Mouse (Mus musculus) liver, embryonic 13.5 days (tissue): ENCODE results near the gene Tcf15. TPM values are rescaled to one million over a fixed set of nuclear protein-coding genes. Genes with fewer than 3 reads are reported as not detected.

Experiments used
- ATAC-seq: fragments of 200-750 bp; cut with Nextera tagmentation; 2 replicates; pipeline ENCODE4 v1.8.0; 2017; ENCODE audit warnings: low read depth, mild to moderate bottlenecking, moderate number of reproducible peaks, moderate library complexity
- DNase-seq: peaks from one replicate; pipeline ENCODE4 v3.0.0; 2022
- H3K27ac ChIP-seq: fragments of 300-500 bp; sonication (generic); 2 replicates; pipeline ENCODE4 v1.5.1; 2015; ENCODE audit warnings: moderate library complexity, mild to moderate bottlenecking, inconsistent platforms
- H3K27me3 ChIP-seq: fragments of 300-500 bp; sonication (generic); 2 replicates; pipeline ENCODE4 v1.6.1; 2015; ENCODE audit warnings: mild to moderate bottlenecking, inconsistent platforms
- H3K36me3 ChIP-seq: fragments of 300-500 bp; sonication (generic); 2 replicates; pipeline ENCODE4 v1.6.1; 2015; ENCODE audit warnings: mild to moderate bottlenecking, inconsistent platforms
- H3K4me1 ChIP-seq: fragments of 300-500 bp; sonication (generic); replicated peaks from 2 replicates; pipeline ENCODE4 v1.6.1; 2015; ENCODE audit warnings: inconsistent platforms
- H3K4me2 ChIP-seq: fragments of 300-500 bp; sonication (generic); 2 replicates; pipeline ENCODE4 v1.6.1; 2015; ENCODE audit warnings: inconsistent platforms, mild to moderate bottlenecking, moderate library complexity
- H3K4me3 ChIP-seq: fragments of 300-500 bp; sonication (generic); replicated peaks from 2 replicates; pipeline ENCODE4 v1.5.1; 2015; ENCODE audit warnings: mild to moderate bottlenecking, inconsistent platforms
- H3K9ac ChIP-seq: fragments of 300-500 bp; sonication (generic); 2 replicates; pipeline ENCODE4 v1.6.1; 2015; ENCODE audit warnings: mild to moderate bottlenecking, inconsistent platforms
- H3K9me3 ChIP-seq: fragments of 300-500 bp; sonication (generic); replicated peaks from 2 replicates; pipeline ENCODE4 v1.6.1; 2016; ENCODE audit warnings: inconsistent platforms
- WGBS: fragments of 180-500 bp; shearing (Covaris S2); methylation state at CpG from one replicate; pipeline ENCODE4 v1.1.7; 2015; ENCODE audit not compliant: insufficient replicate concordance; 5-methylcytosine and 5-hydroxymethylcytosine counted together
- polyA plus RNA-seq: library from polyadenylated mRNA; unstranded; fragments of >200 nt; fragmentation: Nextera tagmentation; extraction: Ambion mirVana; gene quantifications from 2 replicates; pipeline ENCODE4 v1.2.1, GENCODE M21; 2015

Tcf15 gene
- polyA plus RNA-seq, 1 experiment from 2014 or later = 0.33 TPM

DNA sequence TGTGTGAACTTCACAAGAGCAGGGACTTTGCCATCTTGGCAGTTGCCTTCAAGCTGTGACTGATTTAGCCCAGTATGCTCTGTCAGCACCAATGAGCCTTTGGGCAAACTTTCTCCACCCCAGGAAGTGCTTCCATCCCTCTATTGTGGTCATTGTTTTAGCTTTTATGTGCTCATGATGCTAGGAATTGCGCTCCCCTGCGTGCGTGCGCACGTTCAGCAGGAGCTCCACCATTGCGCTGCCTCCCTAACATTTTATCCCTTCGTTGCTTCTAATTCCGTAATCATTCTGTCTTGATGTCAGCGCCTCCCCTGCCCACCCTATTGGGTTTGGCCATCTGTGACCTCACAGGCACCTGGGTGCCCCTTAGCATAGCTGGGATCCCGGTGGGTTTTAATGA lies 36.8 kb upstream of the Tcf15 start:
- peak overlapping the region; percentile 95 for H3K9ac ChIP-seq
- peak overlapping the region; percentile 78 for H3K4me3 ChIP-seq
- 94% methylated on average over 10 of the region's 10 CpGs for WGBS
- peaks cover 28% of the 10 kb centered on the region for H3K4me1 ChIP-seq
- ATAC-seq = no peak
- H3K36me3 ChIP-seq = peaks cover 31% of the 10 kb centered on the region
- no peak for DNase-seq
- H3K27ac ChIP-seq = peak overlapping the region; percentile 95
- H3K4me2 ChIP-seq = peak overlapping the region; percentile 77
- H3K9me3 ChIP-seq = no peaks in the 10 kb centered on the region
- peaks cover 25% of the 10 kb centered on the region for H3K27me3 ChIP-seq

DNA sequence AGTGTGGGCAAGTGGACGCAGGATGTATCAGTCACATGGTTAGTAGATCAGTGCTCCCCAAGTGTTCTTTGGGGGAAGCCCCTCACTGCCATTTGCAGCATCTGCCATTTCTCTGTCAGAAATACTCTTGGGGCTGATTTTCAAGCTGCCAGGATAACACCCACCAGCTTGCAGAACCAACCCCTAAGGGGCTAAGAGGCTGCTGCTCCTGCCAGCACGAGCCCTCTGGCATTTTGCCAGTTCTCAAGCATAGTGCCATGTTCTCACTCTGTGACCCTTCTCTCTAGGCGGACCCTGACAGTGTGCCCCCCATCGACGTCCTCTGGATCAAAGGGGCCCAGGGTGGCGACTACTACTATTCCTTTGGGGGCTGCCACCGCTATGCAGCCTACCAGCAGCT lies 34.7 kb upstream of the Tcf15 start:
- DNase-seq (no peak), ATAC-seq (no peak)
- Histone ChIP-seq H3K27me3 (peaks cover 10% of the 10 kb centered on the region; the same call in 1 of the 2 replicates), H3K9ac (no peak overlapping the region), H3K4me2 (no peak overlapping the region), H3K36me3 (peaks cover 31% of the 10 kb centered on the region), H3K4me1 (peaks cover 35% of the 10 kb centered on the region), H3K4me3 (no peak overlapping the region), H3K9me3 (no peaks in the 10 kb centered on the region), H3K27ac (no peak overlapping the region)
- WGBS = 74% methylated on average over 7 of the region's 7 CpGs

DNA sequence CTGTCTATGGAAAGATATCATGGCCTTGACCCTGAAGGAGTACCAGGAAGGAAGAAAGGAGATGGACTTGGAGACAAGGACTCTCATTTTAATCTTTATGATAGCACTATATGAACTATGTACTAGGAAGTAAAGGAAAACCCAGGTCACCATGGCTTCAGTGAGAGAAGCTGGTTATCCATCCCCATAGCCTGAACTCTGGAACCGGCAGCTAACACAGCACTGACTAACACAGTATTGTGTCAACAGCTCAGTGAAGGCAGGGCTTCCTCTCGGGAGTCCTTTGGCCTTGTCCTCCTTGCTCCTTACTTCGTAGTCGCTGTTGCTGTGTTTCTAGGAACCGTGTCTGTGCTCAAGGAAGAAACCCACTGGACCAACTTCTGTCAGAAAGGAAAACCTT lies 34.0 kb upstream of the Tcf15 start:
- Histone ChIP-seq H3K27ac (no peak overlapping the region), H3K4me1 (peaks cover 36% of the 10 kb centered on the region), H3K4me2 (no peak overlapping the region), H3K9ac (no peak overlapping the region), H3K27me3 (peaks cover 10% of the 10 kb centered on the region; the same call in 1 of the 2 replicates), H3K36me3 (peaks cover 31% of the 10 kb centered on the region), H3K9me3 (no peaks in the 10 kb centered on the region), H3K4me3 (no peak overlapping the region)
- WGBS = 82% methylated on average over 5 of the region's 5 CpGs
- no peak for ATAC-seq
- DNase-seq = no peak

DNA sequence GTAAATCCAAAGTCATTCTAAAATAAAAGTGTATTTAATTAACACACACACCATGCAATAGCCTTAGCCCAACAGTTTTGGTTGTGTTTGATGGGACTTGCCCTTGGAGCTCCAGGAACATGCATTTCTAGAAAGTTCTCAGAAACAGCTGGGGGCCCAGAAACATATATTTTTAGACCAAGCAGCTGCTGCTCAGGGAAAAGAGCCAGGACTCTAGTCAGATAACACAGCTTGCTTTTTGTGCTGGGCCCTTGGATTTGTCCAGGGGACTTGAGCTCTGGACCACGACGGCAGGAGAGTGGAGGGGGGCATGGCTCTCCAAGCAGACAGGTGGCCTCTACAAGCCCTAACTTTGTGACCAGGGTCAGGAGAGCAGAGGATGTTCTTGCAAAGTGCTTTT lies 32.0 kb upstream of the Tcf15 start:
- 54% methylated on average over 2 of the region's 2 CpGs for WGBS

DNA sequence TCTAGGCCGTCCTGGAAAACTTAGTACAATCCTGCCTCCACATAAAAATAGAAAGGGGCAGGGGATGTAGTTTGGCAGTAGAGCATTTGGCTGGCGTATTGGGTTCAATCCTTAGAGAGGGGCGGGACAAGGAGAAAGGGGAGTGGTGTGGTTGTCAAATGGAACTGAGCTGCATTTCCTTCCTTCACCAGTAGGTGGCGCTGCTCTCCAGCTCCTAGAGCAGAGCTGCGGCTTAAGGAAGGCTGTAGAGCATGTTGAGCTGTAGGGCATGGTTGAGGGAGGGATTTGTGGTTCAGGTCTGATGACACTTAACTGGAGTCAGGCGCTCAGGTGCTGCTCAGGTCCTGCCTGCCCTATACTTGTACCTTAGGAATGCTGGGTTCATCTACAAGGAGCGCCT lies 31.4 kb upstream of the Tcf15 start:
- H3K9me3 ChIP-seq = no peaks in the 10 kb centered on the region
- no peak overlapping the region for H3K4me3 ChIP-seq
- 6% methylated on average over 7 of the region's 7 CpGs for WGBS
- H3K4me2 ChIP-seq = no peak overlapping the region
- DNase-seq (peak; percentile 82), ATAC-seq (peak; percentile 83)
- no peak overlapping the region for H3K9ac ChIP-seq
- no peak overlapping the region for H3K27ac ChIP-seq
- peaks cover 20% of the 10 kb centered on the region for H3K27me3 ChIP-seq
- peaks cover 31% of the 10 kb centered on the region for H3K4me1 ChIP-seq
- peaks cover 31% of the 10 kb centered on the region for H3K36me3 ChIP-seq

More for the DNA sequence above, 32.0 kb upstream of the Tcf15 start:
- H3K9ac ChIP-seq = no peak overlapping the region
- DNase-seq (no peak), ATAC-seq (no peak)
- H3K4me3 ChIP-seq = no peak overlapping the region
- H3K4me1 ChIP-seq = peaks cover 36% of the 10 kb centered on the region
- no peaks in the 10 kb centered on the region for H3K9me3 ChIP-seq
- H3K27ac ChIP-seq = no peak overlapping the region
- peaks cover 20% of the 10 kb centered on the region for H3K27me3 ChIP-seq
- peaks cover 31% of the 10 kb centered on the region for H3K36me3 ChIP-seq
- H3K4me2 ChIP-seq = no peak overlapping the region

DNA sequence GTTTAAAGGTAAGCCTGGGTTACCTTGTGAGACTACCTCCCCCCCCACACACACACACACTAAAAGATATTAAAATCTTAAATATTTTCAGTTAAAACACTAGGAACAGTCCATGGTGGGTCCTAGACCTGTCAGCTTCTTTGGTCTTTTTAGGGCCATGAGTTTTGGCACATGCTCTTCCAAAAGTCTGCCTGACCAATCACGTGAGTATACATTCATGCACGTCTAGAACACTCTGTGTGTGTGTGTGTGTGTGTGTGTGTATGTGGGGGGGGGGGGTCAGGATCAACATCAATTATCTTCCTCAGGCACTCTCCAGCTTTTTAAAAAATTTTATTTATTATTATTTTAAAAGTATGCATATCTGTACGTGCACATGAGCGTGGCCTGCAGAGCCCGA lies 30.9 kb upstream of the Tcf15 start:
- no peak overlapping the region for H3K4me2 ChIP-seq
- peaks cover 20% of the 10 kb centered on the region for H3K27me3 ChIP-seq
- no peak overlapping the region for H3K4me3 ChIP-seq
- H3K4me1 ChIP-seq = peaks cover 34% of the 10 kb centered on the region
- 59% methylated on average over 5 of the region's 5 CpGs for WGBS
- H3K9me3 ChIP-seq = no peaks in the 10 kb centered on the region
- ATAC-seq (no peak), DNase-seq (no peak)
- no peak overlapping the region for H3K27ac ChIP-seq
- H3K36me3 ChIP-seq = peaks cover 29% of the 10 kb centered on the region
- H3K9ac ChIP-seq = no peak overlapping the region

DNA sequence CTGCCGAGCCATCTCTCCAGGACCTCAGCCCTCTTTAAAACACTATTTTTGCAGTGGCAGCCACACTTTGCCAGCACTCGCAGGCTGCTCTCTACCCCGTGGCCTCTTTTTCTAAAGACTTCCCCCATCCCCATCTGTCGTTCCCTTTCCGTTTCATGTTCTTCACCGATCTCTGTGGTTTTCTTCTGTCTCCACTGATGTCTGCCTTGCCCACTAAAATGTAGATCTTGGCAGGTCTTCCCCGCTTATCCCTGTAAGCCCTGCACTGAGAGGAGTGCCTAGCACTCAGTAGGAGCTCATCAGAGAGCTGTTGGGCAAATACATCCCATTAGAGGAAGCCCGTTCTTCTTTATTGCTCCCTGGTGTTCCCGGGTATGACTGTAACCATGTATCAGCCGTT lies 30.4 kb upstream of the Tcf15 start:
- 18% methylated on average over 10 of the region's 10 CpGs for WGBS
- H3K4me1 ChIP-seq = peaks cover 39% of the 10 kb centered on the region
- H3K27me3 ChIP-seq = peaks cover 20% of the 10 kb centered on the region
- H3K9me3 ChIP-seq = no peaks in the 10 kb centered on the region
- DNase-seq = no peak
- peaks cover 24% of the 10 kb centered on the region for H3K36me3 ChIP-seq
- H3K27ac ChIP-seq = no peak overlapping the region
- no peak overlapping the region for H3K4me2 ChIP-seq
- no peak overlapping the region for H3K4me3 ChIP-seq
- no peak overlapping the region for H3K9ac ChIP-seq
- ATAC-seq = no peak

DNA sequence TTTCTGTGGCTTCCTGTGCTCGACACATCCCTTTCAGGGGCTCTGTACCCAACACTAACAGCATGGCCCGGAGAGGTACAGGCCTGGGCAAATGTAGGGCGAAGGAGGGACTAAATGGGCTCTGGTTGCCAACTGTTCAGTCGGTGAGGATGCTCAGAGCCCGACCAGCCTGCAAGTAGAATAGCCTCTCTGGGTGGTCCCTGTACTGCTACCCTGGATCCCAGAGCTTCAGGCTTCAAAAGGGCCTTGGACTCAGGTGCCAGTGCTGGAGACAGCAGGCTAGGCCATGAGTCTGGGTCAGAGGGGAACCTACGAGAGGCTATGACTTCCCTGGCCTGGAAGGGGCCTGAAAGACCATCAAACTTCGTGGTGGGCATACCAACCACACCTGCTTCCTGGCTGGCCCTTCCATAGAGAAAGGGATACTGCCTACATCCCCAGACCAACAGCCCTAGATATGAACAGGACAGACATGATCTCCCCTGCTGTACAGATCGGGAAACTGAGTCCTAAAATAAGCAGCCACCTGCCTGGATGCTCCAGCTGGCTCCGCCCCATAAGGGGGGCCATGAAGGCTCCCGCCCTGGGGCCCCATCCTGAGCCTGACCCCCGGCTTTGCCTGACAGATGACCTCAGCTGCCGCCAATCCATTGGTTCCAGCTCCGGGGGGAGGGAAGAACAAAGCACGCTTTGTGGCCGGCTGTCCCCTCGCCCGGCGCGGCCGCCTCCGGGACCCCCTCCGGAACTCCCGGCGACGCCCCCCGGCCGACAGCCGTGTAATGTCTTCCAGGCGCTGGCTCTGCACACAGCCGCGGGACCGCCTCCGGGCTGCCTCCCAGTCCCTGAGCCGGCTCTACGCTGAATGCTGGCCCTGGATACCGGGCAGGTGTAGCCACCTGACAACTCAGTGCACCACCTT lies 29.0 kb upstream of the Tcf15 start:
- Histone ChIP-seq H3K27ac (no peak overlapping the region), H3K9me3 (no peaks in the 10 kb centered on the region), H3K36me3 (peaks cover 12% of the 10 kb centered on the region), H3K4me1 (peaks cover 44% of the 10 kb centered on the region), H3K27me3 (peaks cover 20% of the 10 kb centered on the region), H3K4me2 (peak overlapping the region; percentile 53), H3K9ac (peak overlapping the region; percentile 13; the same call in 1 of the 2 replicates), H3K4me3 (peak overlapping the region; percentile 28)
- DNase-seq = no peak
- ATAC-seq = no peak
- 27% methylated on average over 36 of the region's 36 CpGs for WGBS

DNA sequence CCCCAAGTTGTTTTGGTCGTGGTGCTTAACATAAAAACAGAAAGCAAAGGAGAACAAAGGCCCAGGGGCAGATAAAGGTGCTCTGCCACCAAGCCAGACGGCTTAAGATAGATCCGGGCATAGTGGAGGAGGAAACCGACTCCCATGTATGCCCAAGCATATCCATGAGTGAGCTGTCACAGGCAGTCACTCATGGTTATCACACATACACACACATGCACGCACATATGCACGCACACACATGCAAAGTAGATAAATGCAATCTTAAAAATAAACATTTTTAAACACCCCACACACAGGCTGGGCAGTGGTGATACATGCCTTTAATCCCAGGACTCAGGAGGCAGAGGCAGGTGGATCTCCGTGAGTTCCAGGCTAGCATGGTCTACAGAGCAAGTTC lies 25.7 kb upstream of the Tcf15 start:
- Histone ChIP-seq H3K27ac (0 out of 2 replicates have a peak overlapping the region, but pooled peaks have one; percentile 6), H3K36me3 (no peaks in the 10 kb centered on the region), H3K9me3 (no peaks in the 10 kb centered on the region), H3K4me1 (peaks cover 47% of the 10 kb centered on the region), H3K4me2 (no peak overlapping the region), H3K4me3 (no peak overlapping the region), H3K9ac (no peak overlapping the region), H3K27me3 (peaks cover 23% of the 10 kb centered on the region)
- 33% methylated on average over 7 of the region's 7 CpGs for WGBS
- ATAC-seq = peak; percentile 61
- DNase-seq = no peak

DNA sequence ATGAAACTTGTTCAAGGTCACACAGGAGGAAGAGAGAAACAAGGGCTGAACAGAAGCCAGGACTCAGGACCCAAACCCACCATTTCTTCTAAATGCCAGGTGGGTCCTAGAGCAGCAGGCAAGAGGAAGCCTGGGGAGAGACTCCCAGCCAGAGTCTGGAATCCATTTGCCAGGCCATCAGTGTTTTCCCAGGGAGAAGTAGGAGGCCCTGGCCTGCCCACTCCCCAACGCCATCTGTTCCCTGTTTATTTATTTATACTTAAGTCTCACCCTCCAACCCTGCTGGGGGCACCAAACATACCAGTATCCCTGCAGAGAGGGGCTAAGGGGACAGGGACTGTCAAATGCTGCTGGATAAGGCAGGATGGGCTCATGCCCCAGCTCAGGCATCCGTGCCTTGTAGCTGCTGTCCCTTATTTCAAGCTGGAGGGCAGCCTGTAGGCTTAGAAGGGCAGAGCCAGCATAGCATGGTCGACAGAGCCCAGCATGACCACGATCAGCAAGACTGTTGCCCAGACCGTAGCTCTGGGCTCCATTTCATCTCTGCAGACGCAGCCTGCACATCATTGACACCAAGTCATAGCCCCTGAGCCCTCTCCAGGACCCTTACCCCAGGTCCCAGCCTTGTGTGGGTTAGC lies 24.0 kb upstream of the Tcf15 start:
- Histone ChIP-seq H3K27me3 (peaks cover 13% of the 10 kb centered on the region), H3K4me1 (peaks cover 60% of the 10 kb centered on the region)
- 55% methylated on average over 6 of the region's 6 CpGs for WGBS

DNA sequence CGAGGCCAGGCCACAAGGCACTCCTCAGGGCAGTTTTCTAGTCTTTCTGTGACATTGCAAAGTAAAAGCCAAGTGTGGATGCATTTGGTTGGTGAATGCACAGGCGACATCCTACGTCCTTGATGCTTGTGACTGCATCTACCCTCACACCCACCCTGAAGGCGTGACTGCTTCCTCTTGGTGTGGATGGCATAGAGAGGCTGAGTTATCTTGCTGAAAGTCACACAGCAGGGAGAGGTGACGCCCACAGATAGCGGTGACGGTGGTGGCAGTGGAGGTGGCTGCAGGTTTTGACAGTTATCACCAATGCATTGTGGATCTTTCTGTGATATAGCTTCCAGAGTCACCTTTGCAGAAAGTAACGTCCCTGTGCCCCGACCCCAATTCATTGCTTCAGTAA lies 20.5 kb upstream of the Tcf15 start:
- DNase-seq (peak; percentile 78), ATAC-seq (peak; percentile 100)
- H3K4me3 ChIP-seq = no peak overlapping the region
- H3K27ac ChIP-seq = peak overlapping the region; percentile 66
- H3K9ac ChIP-seq = peak overlapping the region; percentile 17; the same call in 1 of the 2 replicates
- peaks cover 49% of the 10 kb centered on the region for H3K4me1 ChIP-seq
- peak overlapping the region; percentile 42 for H3K4me2 ChIP-seq
- H3K9me3 ChIP-seq = no peaks in the 10 kb centered on the region
- H3K36me3 ChIP-seq = no peaks in the 10 kb centered on the region
- H3K27me3 ChIP-seq = 0 out of 2 replicates have a peak, but pooled peaks cover 3% of the 10 kb centered on the region
- 11% methylated on average over 9 of the region's 9 CpGs for WGBS

More for the DNA sequence above, 24.0 kb upstream of the Tcf15 start:
- Histone ChIP-seq H3K4me2 (no peak overlapping the region), H3K27ac (no peak overlapping the region), H3K4me3 (no peak overlapping the region), H3K9ac (no peak overlapping the region), H3K36me3 (no peaks in the 10 kb centered on the region), H3K9me3 (no peaks in the 10 kb centered on the region)
- DNase-seq (no peak), ATAC-seq (no peak)
